Mouse (Mus musculus): Measurements from ENCODE around the gene Ms4a5. TPM values are rescaled to one million over a fixed set of nuclear protein-coding genes. Genes with fewer than 3 reads are reported as not detected.

The Ms4a5 gene
- polyA plus RNA-seq (2012; rRNA removed): not detected in 2 replicates

GRCm38 (mm10) chr19:11283773-11284172, at the start of gene Ms4a5:
Gene Ms4a5, minus strand, starts transcription at chr19:11283873.

GRCm38 (mm10) chr19:11314354-11314753, 30.7 kb upstream of the Ms4a5 start, which contains the start of gene Ms4a14:
Gene Ms4a14, minus strand, starts transcription at chr19:11314454.

GRCm38 (mm10) chr19:11266052-11266845, 17.4 kb downstream of the Ms4a5 start, which contains the start of gene Ms4a1:
Gene Ms4a1, minus strand, starts transcription at chr19:11266241.

GRCm38 (mm10) chr19:11232348-11232747, 51.3 kb downstream of the Ms4a5 start, which contains the start of gene Ms4a12:
Gene Ms4a12, minus strand, starts transcription at chr19:11232448.

Other genes starting within 250 kb of the Ms4a5 start
- gene Ms4a8a, start 202.8 kb downstream of the Ms4a5 start, polyA plus RNA-seq (2012; rRNA removed): not detected in 2 replicates
- gene 1700017D01Rik, start 153.0 kb downstream of the Ms4a5 start, polyA plus RNA-seq (2012; rRNA removed): not detected in 2 replicates
- gene 1700025F22Rik, start 118.6 kb downstream of the Ms4a5 start, polyA plus RNA-seq (2012; rRNA removed): not detected in 2 replicates
- not detected in 2 replicates for gene Ms4a13, start 87.1 kb downstream of the Ms4a5 start, polyA plus RNA-seq (2012; rRNA removed)
- not detected in 2 replicates for gene Ms4a12, start 51.4 kb downstream of the Ms4a5 start, polyA plus RNA-seq (2012; rRNA removed)
- gene Ms4a1, start 17.6 kb downstream of the Ms4a5 start, polyA plus RNA-seq (2012; rRNA removed): not detected in 2 replicates
- 0.04 and 0.12 TPM in 2 replicates for gene Ms4a14, start 30.6 kb upstream of the Ms4a5 start, polyA plus RNA-seq (2012; rRNA removed)
- gene Ms4a7, start 52.3 kb upstream of the Ms4a5 start, polyA plus RNA-seq (2012; rRNA removed): 0.82 and 0.93 TPM in 2 replicates
- gene Ms4a4a, start 91.7 kb upstream of the Ms4a5 start, polyA plus RNA-seq (2012; rRNA removed): 0.66 and 0.78 TPM in 2 replicates
- 0.44 TPM in 1 of 2 replicates, not detected in the other for gene Ms4a4c, start 120.9 kb upstream of the Ms4a5 start, polyA plus RNA-seq (2012; rRNA removed)
- gene Ms4a4b, start 159.7 kb upstream of the Ms4a5 start, polyA plus RNA-seq (2012; rRNA removed): not detected in 2 replicates
- 2.6 and 3.3 TPM in 2 replicates for gene Ms4a6c, start 185.5 kb upstream of the Ms4a5 start, polyA plus RNA-seq (2012; rRNA removed)
- 0.04 and 0.10 TPM in 2 replicates for gene Gm8369, start 202.1 kb upstream of the Ms4a5 start, polyA plus RNA-seq (2012; rRNA removed)
- gene Ms4a6b, start 232.6 kb upstream of the Ms4a5 start, polyA plus RNA-seq (2012; rRNA removed): 2.4 and 2.9 TPM in 2 replicates